Mouse (Mus musculus) mouse embryonic stem cell (cell line): ENCODE measurements around the gene Zfhx3.

Source experiments
- in situ Hi-C, 2 experiments: fragments of 300-500 bp; cut with MboI; formaldehyde crosslinking; loops; 1 replicate in 1 of 2; 3 replicates in 1 of 2; pipeline ENCODE4 v1.14.3; 2019 to 2020; ENCODE audit warnings: low sequenced_read_pairs in 2 of 2, low pct_unique_long_range_greater_than_20kb in 1 of 2, mixed read lengths in 1 of 2; ENCODE audit not compliant: unreplicated experiment in 1 of 2

Gene Zfhx3

GRCm38 (mm10) chr8:108759511-108760330 is 817.3 kb downstream of the Zfhx3 start:
- in situ Hi-C loops: no loop called here

DNA sequence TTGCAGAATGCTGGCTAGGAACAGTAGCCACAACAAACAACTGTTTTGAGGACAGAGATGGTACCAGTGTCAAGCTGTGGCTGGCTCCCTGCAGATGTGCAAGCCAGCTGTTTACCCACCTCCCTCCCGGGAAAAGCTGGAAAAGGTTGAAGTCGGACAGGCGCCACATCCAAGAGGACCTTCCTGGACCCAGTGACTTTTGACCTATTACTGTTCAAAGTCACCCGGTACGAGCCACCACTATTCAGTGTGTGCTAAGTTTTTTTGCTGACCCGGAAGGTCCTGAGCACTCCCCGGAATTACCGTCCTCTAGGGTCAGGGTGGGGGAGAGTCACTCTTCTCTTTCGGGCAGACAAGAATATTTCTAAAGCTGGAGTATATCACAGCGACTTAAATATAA is 818.3 kb downstream of the Zfhx3 start:
- in situ Hi-C loops: no loop called here

- in situ Hi-C loops: no loop called here
These were observed 820.1 kb downstream of the Zfhx3 start for GRCm38 (mm10) chr8:108762567-108762966.

DNA sequence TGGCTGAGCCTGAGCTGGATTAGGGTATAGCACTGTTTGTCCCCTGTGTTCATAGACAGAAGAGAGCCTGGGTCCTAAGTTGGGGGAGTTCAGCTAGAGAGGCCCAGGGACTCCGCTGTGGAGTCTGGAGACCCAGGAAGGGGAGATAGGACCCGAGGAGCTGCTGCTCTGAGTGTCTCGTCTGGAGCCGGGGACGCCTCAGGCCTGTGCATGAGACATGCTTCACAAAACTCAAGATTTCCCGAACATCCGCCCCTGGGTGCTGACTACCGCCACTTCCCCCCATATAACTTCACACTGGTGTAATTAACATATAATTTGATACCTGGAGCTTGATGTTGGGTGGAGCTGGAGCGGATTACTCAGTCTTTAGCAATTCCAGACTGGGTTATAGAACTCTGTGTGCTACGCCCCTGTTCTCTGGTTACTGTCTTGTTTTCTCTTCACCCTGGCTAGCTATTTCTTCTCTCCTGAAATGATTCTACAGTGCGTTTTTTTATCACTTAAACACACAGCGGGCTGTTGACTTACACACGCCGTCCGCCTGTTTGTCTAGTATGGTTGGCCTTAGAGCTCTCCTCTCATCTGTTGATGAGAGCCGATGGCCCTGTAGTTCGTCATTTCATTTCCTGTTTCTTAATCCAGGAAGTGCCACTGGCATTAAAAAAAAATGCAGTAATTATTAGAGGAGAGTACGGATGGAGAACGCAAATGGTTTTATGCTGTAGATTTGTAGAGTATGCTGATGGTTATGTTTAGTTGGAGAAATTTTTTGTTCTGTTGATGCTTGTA is 822.2 kb downstream of the Zfhx3 start:
- in situ Hi-C loops: no loop called here

GRCm38 (mm10) chr8:108766102-108766501 is 823.7 kb downstream of the Zfhx3 start:
- in situ Hi-C loops: no loop called here

- in situ Hi-C loops: no loop called here
These were observed 825.6 kb downstream of the Zfhx3 start for GRCm38 (mm10) chr8:108768051-108768450.

DNA sequence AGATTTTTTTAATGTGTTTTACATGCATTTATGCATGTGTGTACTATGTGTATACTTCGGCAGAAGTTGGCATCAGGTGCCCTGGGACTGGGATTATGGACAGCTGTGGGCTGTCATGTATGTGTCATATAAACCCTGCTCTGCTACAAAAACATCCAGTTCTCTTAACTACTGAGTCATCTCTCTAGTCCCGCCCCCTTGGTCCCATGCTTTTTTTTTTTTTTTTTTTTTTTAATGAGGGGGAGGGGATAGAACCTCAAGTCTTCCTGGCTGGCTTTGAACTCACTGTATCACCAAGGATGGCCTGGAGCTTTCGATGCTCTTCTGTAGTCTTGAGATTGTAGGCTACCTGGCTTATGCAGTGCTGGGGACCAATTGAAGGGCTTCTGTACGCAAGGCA is 827.9 kb downstream of the Zfhx3 start:
- in situ Hi-C loops: no loop called here

DNA sequence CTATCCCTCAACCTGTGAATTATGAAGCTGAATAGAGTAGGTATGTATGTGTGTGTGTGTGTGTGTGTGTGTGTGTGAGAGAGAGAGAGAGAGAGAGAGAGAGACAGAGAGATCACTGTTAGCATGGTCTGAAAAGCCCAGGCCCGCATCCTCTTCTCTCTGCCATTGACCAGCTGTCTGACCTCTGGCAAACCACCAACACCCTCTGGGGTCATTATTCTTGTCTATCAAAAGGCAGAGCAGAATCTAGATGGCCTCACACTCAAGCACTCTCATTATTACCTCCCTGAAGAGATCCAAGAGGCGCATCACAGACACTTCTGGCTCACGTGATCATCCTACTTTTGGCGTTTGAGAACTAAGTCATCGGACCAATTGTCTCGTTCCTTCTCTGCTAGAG is 831.0 kb downstream of the Zfhx3 start:
- in situ Hi-C loops: no loop called here

- in situ Hi-C loops: no loop called here
These were observed 835.6 kb downstream of the Zfhx3 start for GRCm38 (mm10) chr8:108778063-108778462.

GRCm38 (mm10) chr8:108778551-108778950 is 836.1 kb downstream of the Zfhx3 start:
- in situ Hi-C loops: no loop called here

GRCm38 (mm10) chr8:108780766-108781165 is 838.3 kb downstream of the Zfhx3 start:
- in situ Hi-C loops: no loop called here

GRCm38 (mm10) chr8:108781192-108781591 is 838.7 kb downstream of the Zfhx3 start:
- in situ Hi-C loops: no loop called here

- in situ Hi-C loops: no loop called here
These were observed 840.7 kb downstream of the Zfhx3 start for GRCm38 (mm10) chr8:108783155-108783554.

GRCm38 (mm10) chr8:108788156-108788761 is 845.8 kb downstream of the Zfhx3 start:
- in situ Hi-C loops: no loop called here

GRCm38 (mm10) chr8:108788762-108789157 is 846.3 kb downstream of the Zfhx3 start:
- in situ Hi-C loops: no loop called here

- in situ Hi-C loops: no loop called here
These were observed 848.3 kb downstream of the Zfhx3 start for GRCm38 (mm10) chr8:108790559-108791293.

DNA sequence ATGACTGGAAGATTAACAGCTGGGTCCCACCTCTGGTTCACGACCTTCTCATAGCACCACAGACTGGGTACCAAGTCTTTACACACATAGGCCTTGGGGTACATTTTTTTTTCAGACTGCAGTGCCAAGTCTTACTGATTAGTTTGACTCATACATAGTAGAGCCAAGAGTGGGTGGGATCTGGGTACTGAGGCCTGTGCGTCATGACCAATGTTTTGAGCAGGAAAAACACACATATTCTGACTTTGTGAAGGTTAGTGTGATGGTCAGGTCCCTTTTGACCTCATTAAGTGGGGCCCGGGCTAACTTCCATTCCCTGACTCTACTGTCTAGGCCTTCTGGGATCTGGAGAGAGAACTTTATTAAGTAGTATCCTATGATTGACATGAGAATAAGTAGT is 853.6 kb downstream of the Zfhx3 start:
- in situ Hi-C loops: no loop called here

DNA sequence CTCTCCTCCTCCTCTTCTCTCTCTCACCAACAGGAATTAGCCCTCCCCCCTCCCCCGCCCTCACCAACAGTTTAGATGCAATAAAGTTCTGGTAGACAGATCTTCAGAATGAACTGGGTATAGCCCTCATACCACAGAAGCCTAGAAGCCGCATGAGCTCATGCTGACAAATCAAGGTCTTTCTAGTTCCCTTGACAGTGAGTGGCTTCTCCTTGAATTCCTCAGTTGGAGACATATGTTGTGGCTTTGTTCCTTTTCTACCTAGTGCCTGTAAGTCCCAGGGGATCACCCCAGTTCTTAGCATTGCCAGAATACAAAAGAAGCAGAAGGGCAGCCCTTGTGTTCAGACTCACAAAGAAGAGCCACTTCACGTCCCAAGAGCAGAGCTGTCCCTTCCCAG is 854.4 kb downstream of the Zfhx3 start:
- in situ Hi-C loops: no loop called here

DNA sequence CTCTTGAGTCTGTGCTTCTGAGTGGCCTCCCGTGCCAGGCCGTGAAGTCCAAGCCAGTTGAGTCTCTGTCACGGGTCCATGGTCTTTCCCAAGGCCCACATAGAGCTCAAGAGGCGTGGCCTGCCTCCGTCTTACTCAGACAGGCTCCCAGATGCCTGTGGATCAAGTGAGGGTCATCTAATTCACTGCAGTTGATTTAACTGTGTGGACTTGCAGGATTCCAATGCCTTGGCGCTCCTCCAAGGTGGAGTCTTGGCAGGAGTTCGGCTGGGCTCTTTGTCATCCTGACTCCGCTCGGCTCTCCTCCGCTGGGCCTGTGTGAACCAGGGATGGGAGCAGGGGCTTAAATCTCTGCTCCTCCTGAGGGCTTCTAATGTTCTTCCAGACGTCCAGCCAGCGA is 855.6 kb downstream of the Zfhx3 start:
- in situ Hi-C loops: no loop called here
